Mouse (Mus musculus): ENCODE measurements around the gene Rfx4. TPM values are rescaled to one million over a fixed set of nuclear protein-coding genes. Genes with fewer than 3 reads are reported as not detected.

The Rfx4 gene
- polyA plus RNA-seq, 1 experiment = not detected

DNA sequence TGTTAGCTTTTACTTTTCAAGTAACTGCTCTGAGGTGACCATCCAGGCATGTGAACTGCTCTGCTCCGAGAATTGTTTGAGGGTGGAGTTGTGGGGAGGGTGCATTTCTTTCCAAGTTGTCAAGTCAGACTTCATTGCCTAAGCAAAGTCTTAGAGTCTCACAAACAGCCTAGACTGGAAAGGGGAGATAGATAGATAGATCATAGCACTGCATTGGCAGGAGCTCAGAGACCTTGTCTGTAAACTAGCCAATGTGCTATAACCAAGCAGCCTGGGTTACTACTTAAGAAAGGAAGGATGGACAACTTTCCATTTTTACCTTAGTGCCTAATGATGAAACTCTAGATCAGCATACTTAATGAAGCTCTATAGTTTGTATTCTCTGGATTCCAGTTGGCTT lies 184.5 kb downstream of the Rfx4 start:
- Histone ChIP-seq H3K27ac (ENCODE audit: control insufficient read depth, insufficient read depth, low read depth, low read length, poor library complexity) (no peak overlapping the region), H3K4me1 (ENCODE audit: control insufficient read depth, insufficient read depth, low read length) (peaks cover 3% of the 10 kb centered on the region; the same call in 1 of the 2 replicates), H3K4me3 (replicated peaks; ENCODE audit: control insufficient read depth, low read depth, low read length) (no peak overlapping the region)
- WGBS = 72% methylated on average over 1 of the region's 1 CpGs
- TF ChIP-seq CTCF (IDR thresholded peaks at IDR 0.05; ENCODE audit: control insufficient read depth, insufficient read depth, low read length) = no peak
- TF ChIP-seq POLR2A (IDR thresholded peaks at IDR 0.05; ENCODE audit: borderline replicate concordance, control insufficient read depth, low read depth, low read length) = no peak

DNA sequence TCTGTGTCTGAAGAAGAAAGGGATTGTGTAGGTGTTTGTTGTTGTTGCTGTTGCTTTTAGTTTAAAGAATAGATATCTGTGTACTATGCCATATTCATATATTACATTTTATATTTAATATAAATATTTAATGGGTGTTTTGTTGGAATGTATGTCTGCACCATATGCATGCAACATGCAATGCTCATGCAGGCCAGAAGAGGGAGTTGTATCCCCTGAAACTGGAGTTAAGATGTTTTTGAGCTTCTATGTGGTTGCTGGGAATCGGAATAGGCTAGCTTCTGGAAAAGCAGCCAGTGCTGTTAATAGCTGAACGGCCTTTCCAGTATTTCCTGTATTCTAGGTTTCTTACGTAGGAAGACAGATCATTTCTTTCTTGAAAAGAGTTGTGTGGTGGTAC lies 189.8 kb downstream of the Rfx4 start:
- H3K4me3 ChIP-seq (replicated peaks; ENCODE audit: control insufficient read depth, low read depth, low read length) = no peak overlapping the region
- H3K27ac ChIP-seq (ENCODE audit: control insufficient read depth, insufficient read depth, low read depth, low read length, poor library complexity) = no peak overlapping the region
- TF ChIP-seq POLR2A (IDR thresholded peaks at IDR 0.05; ENCODE audit: borderline replicate concordance, control insufficient read depth, low read depth, low read length) = no peak
- no peak for TF ChIP-seq CTCF (IDR thresholded peaks at IDR 0.05; ENCODE audit: control insufficient read depth, insufficient read depth, low read length)
- no peaks in the 10 kb centered on the region for H3K4me1 ChIP-seq (ENCODE audit: control insufficient read depth, insufficient read depth, low read length)
- WGBS = 82% methylated on average over 3 of the region's 3 CpGs

GRCm38 (mm10) chr10:84948970-84949683 lies 193.3 kb downstream of the Rfx4 start:
- no peak for TF ChIP-seq POLR2A (IDR thresholded peaks at IDR 0.05; ENCODE audit: borderline replicate concordance, control insufficient read depth, low read depth, low read length)
- TF ChIP-seq CTCF (IDR thresholded peaks at IDR 0.05; ENCODE audit: control insufficient read depth, insufficient read depth, low read length) = no peak
- no peak overlapping the region for H3K4me3 ChIP-seq (replicated peaks; ENCODE audit: control insufficient read depth, low read depth, low read length)
- H3K27ac ChIP-seq (ENCODE audit: control insufficient read depth, insufficient read depth, low read depth, low read length, poor library complexity) = no peak overlapping the region
- no peaks in the 10 kb centered on the region; the same call in 1 of the 2 replicates for H3K4me1 ChIP-seq (ENCODE audit: control insufficient read depth, insufficient read depth, low read length)
- WGBS = 75% methylated on average over 8 of the region's 8 CpGs

GRCm38 (mm10) chr10:84949684-84950010 lies 193.8 kb downstream of the Rfx4 start:
- 87% methylated on average over 3 of the region's 3 CpGs for WGBS
- Histone ChIP-seq H3K4me1 (ENCODE audit: control insufficient read depth, insufficient read depth, low read length) (no peaks in the 10 kb centered on the region; the same call in 1 of the 2 replicates), H3K27ac (ENCODE audit: control insufficient read depth, insufficient read depth, low read depth, low read length, poor library complexity) (no peak overlapping the region), H3K4me3 (replicated peaks; ENCODE audit: control insufficient read depth, low read depth, low read length) (no peak overlapping the region)
- TF ChIP-seq CTCF (IDR thresholded peaks at IDR 0.05; ENCODE audit: control insufficient read depth, insufficient read depth, low read length) (no peak), POLR2A (IDR thresholded peaks at IDR 0.05; ENCODE audit: borderline replicate concordance, control insufficient read depth, low read depth, low read length) (no peak)

- WGBS = 74% methylated on average over 4 of the region's 4 CpGs
- no peaks in the 10 kb centered on the region; the same call in 1 of the 2 replicates for H3K4me1 ChIP-seq (ENCODE audit: control insufficient read depth, insufficient read depth, low read length)
- H3K4me3 ChIP-seq (replicated peaks; ENCODE audit: control insufficient read depth, low read depth, low read length) = no peak overlapping the region
- TF ChIP-seq CTCF (IDR thresholded peaks at IDR 0.05; ENCODE audit: control insufficient read depth, insufficient read depth, low read length) (no peak), POLR2A (IDR thresholded peaks at IDR 0.05; ENCODE audit: borderline replicate concordance, control insufficient read depth, low read depth, low read length) (no peak)
- H3K27ac ChIP-seq (ENCODE audit: control insufficient read depth, insufficient read depth, low read depth, low read length, poor library complexity) = no peak overlapping the region
Observed at GRCm38 (mm10) chr10:84950384-84950783, 194.5 kb downstream of the Rfx4 start.

DNA sequence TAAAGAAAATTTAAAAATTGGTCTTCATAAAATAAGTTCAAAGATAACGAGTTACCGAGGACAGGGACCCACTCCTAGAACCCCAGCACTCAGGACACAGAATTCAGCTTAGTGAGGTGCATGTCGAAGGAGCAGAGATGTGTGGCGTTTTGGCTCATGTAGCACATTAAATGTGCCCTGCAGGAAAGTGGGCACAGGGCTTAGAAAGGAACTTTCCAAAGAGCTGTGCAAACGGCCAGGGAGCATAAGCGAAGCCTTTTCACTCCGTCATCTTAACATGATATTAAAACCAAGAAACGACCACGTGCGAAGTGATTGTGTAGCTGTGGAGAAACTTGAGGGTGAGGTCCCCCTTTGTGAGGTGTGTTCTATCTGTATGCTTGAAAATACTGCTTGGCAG lies 198.4 kb downstream of the Rfx4 start:
- no peak overlapping the region for H3K4me3 ChIP-seq (replicated peaks; ENCODE audit: control insufficient read depth, low read depth, low read length)
- H3K4me1 ChIP-seq (ENCODE audit: control insufficient read depth, insufficient read depth, low read length) = peaks cover 9% of the 10 kb centered on the region
- WGBS = 89% methylated on average over 10 of the region's 10 CpGs
- TF ChIP-seq CTCF (IDR thresholded peaks at IDR 0.05; ENCODE audit: control insufficient read depth, insufficient read depth, low read length) (no peak), POLR2A (IDR thresholded peaks at IDR 0.05; ENCODE audit: borderline replicate concordance, control insufficient read depth, low read depth, low read length) (no peak)
- no peak overlapping the region for H3K27ac ChIP-seq (ENCODE audit: control insufficient read depth, insufficient read depth, low read depth, low read length, poor library complexity)

Other genes with a start within 250 kb of the Rfx4 start
- gene Ckap4, start 222.0 kb upstream of the Rfx4 start, polyA plus RNA-seq (2011; ENCODE audit: insufficient read depth, insufficient read length, low replicate concordance, missing spikeins) = 12.5 and 27.6 TPM in 2 replicates
- gene Tcp11l2, start 179.4 kb upstream of the Rfx4 start, polyA plus RNA-seq (2011; ENCODE audit: insufficient read depth, insufficient read length, low replicate concordance, missing spikeins) = 35.7 and 37.2 TPM in 2 replicates
- gene Polr3b, start 133.8 kb upstream of the Rfx4 start, polyA plus RNA-seq (2011; ENCODE audit: insufficient read depth, insufficient read length, low replicate concordance, missing spikeins) = 8.5 and 15.9 TPM in 2 replicates
- gene Ric8b, start 161.6 kb downstream of the Rfx4 start, polyA plus RNA-seq (2011; ENCODE audit: insufficient read depth, insufficient read length, low replicate concordance, missing spikeins) = 5.3 and 9.4 TPM in 2 replicates

Measured in bone marrow, adult 2 months (tissue).